Mouse (Mus musculus) embryonic fibroblast, embryonic 13.5 days (primary cell): ENCODE results near the gene Hsd17b11.

Experiments
- CTCF ChIP-seq: IDR thresholded peaks from 2 replicates; pipeline ENCODE4 v1.5.1; 2011; ENCODE audit warnings: mild to moderate bottlenecking, control low read depth, low read length, moderate library complexity, borderline replicate concordance; ENCODE audit not compliant: insufficient read depth
- POLR2A ChIP-seq: IDR thresholded peaks from 2 replicates; pipeline ENCODE4 v1.6.1; 2011; ENCODE audit warnings: low read depth, mild to moderate bottlenecking, control low read depth, low read length, moderate library complexity

DNA sequence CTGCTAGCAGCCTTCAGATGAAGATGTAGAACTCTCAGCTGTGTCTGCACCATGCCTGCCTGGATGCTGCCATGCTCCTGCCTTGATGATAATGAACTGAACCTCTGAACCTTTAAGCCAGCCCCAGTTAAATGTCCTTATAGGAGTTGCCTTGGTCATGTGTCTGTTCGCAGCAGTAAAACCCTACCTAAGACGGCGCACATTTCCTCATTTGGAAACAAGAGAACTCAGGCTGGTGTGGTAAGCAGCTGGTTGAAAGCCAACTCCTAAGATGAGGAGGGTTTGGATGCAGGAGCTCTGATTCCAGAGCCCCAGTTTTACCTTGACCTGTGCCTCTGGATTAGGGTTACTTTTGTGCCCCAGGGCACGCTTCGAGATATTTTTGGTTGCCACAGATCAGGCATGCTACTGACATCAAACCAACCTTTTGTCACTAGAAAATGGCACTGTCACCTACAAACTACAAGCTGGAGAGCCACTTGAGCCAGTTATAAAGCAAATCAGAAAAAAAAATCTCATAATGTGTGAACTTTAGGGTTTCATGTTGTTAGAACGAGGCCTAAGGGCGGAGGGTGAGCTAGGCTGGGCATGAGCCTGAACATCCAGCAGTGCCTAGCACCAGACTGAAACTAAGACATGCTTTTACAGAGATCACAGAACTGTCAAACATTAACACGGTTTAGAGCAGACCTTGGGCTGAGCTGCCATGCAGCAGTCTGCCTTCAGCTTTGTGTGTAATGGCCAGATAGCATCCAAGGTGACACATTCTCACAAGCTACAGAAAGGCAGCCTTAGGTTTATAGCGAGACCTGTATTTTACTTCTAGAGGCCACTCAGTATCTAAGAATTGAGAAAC is 40.8 kb downstream of the Hsd17b11 start:
- TF ChIP-seq POLR2A (no peak), CTCF (no peak)
